In genomic region chr10:119405103-119405502, GRCm38 (mm10) we compare ENCODE assay signal across 21 mouse cellular contexts. TPM values are rescaled to one million over a fixed set of nuclear protein-coding genes. Genes with fewer than 3 reads are reported as not detected.
DNase-seq lines count a peak whose midpoint lies in the region; ATAC-seq and TF ChIP-seq lines count a peak whose summit lies in the region.
"Had no signal": no experiment of that assay in that cellular context is flagged by ENCODE, and none has a peak within 500 bp of the region (broad histone marks: within the 10 kb centered on the region; RNA-seq: fewer than 3 reads in every experiment).

No protein-coding gene starts in this region.

- no peak for ATAC-seq in embryonic facial prominence, embryonic 11.5 days (replicated peaks; ENCODE audit: insufficient number of reproducible peaks, low FRiP score, low TSS enrichment, low read depth)
- peak; percentile 42; the same call in 1 of the 2 replicates for ATAC-seq in limb, embryonic 12.5 days (ENCODE audit: insufficient number of reproducible peaks, insufficient read depth, low FRiP score, low TSS enrichment, low read depth)
- peak; percentile 61 for ATAC-seq in limb, embryonic 13.5 days (ENCODE audit: low FRiP score, low read depth)
- ATAC-seq: CD4-positive, CD25-positive, alpha-beta regulatory T cell, adult 4 months; forebrain, embryonic 13.5 days; forebrain, postnatal 0 days had no signal

- peak; percentile 29 for DNase-seq in embryonic facial prominence, embryonic 11.5 days (ENCODE audit: low spot score)
- no peak for DNase-seq in embryonic facial prominence, embryonic 10.5 days (ENCODE audit: low spot score)
- DNase-seq in limb, embryonic 10.5 days (ENCODE audit: low spot score), result no peak
- DNase-seq in left cerebral cortex, adult 2 months (ENCODE audit: extremely low spot score in 1 of 2, low spot score in 2 of 2), result no peak
- no peak for DNase-seq in layer of hippocampus, adult 18-20 months (ENCODE audit: low spot score in 2 of 2)
- DNase-seq: adrenal gland, postnatal 14 days; B cell, adult 2 months; cerebellum, adult 18-20 months; cerebellum, adult 9-11 months; cerebellum, postnatal 36 days; forebrain, postnatal 0 days; gastrocnemius, postnatal 14 days; heart, postnatal 36 days had no signal

- no peaks in the 10 kb centered on the region for H3K4me1 ChIP-seq in embryonic facial prominence, embryonic 11.5 days (ENCODE audit: control insufficient read depth, insufficient read depth, low read length)
- no peaks in the 10 kb centered on the region for H3K4me1 ChIP-seq in embryonic facial prominence, embryonic 10.5 days
- H3K4me1 ChIP-seq in limb, embryonic 12.5 days (replicated peaks), result no peaks in the 10 kb centered on the region
- no peaks in the 10 kb centered on the region; the same call in 1 of the 2 replicates for H3K4me1 ChIP-seq in limb, embryonic 10.5 days
- H3K4me1 ChIP-seq in limb, embryonic 13.5 days, result peaks cover 7% of the 10 kb centered on the region; the same call in 1 of the 2 replicates
- H3K4me1 ChIP-seq: hindbrain, embryonic 15.5 days had no signal

- H3K9ac ChIP-seq in embryonic facial prominence, embryonic 11.5 days (replicated peaks; ENCODE audit: low read length), result no peak overlapping the region
- H3K9ac ChIP-seq in limb, embryonic 12.5 days (replicated peaks), result no peak overlapping the region
- H3K9ac ChIP-seq in limb, embryonic 13.5 days, result no peak overlapping the region
- H3K9ac ChIP-seq: forebrain, embryonic 13.5 days; forebrain, postnatal 0 days; heart, embryonic 13.5 days; hindbrain, embryonic 15.5 days had no signal

- H3K4me3 ChIP-seq in embryonic facial prominence, embryonic 11.5 days (ENCODE audit: low read depth, low read length), result no peak overlapping the region
- H3K4me3 ChIP-seq in embryonic facial prominence, embryonic 10.5 days, result no peak overlapping the region
- no peak overlapping the region for H3K4me3 ChIP-seq in limb, embryonic 12.5 days (replicated peaks)
- no peak overlapping the region for H3K4me3 ChIP-seq in limb, embryonic 10.5 days
- H3K4me3 ChIP-seq in limb, embryonic 13.5 days, result no peak overlapping the region
- H3K4me3 ChIP-seq in left cerebral cortex, adult 2 months, result no peak overlapping the region
- H3K4me3 ChIP-seq: forebrain, embryonic 13.5 days; heart, embryonic 13.5 days; hindbrain, embryonic 15.5 days had no signal

- WGBS in embryonic facial prominence, embryonic 11.5 days, result 85% methylated on average over 9 of the region's 9 CpGs
- 92% methylated on average over 9 of the region's 9 CpGs for WGBS in embryonic facial prominence, embryonic 10.5 days
- whole genome bisulfite sequencing in limb, embryonic 12.5 days, result 92% methylated on average over 9 of the region's 9 CpGs
- 98% methylated on average over 9 of the region's 9 CpGs for WGBS in limb, embryonic 10.5 days
- WGBS in limb, embryonic 13.5 days, result 93% methylated on average over 9 of the region's 9 CpGs

- H3K9me3 ChIP-seq in embryonic facial prominence, embryonic 11.5 days (replicated peaks; ENCODE audit: control insufficient read depth, low read length), result no peaks in the 10 kb centered on the region
- no peaks in the 10 kb centered on the region for H3K9me3 ChIP-seq in embryonic facial prominence, embryonic 10.5 days
- no peaks in the 10 kb centered on the region for H3K9me3 ChIP-seq in limb, embryonic 12.5 days
- H3K9me3 ChIP-seq in limb, embryonic 10.5 days (replicated peaks), result no peaks in the 10 kb centered on the region
- no peaks in the 10 kb centered on the region for H3K9me3 ChIP-seq in limb, embryonic 13.5 days
- H3K9me3 ChIP-seq: forebrain, embryonic 13.5 days; heart, embryonic 13.5 days; hindbrain, embryonic 15.5 days had no signal

- TF ChIP-seq CTCF in left cerebral cortex, adult 2 months (IDR thresholded peaks at IDR 0.05), result no peak

- H3K27me3 ChIP-seq in embryonic facial prominence, embryonic 11.5 days (ENCODE audit: control insufficient read depth, insufficient read depth, low read length), result no peaks in the 10 kb centered on the region
- H3K27me3 ChIP-seq in embryonic facial prominence, embryonic 10.5 days (replicated peaks; ENCODE audit: low read depth, poor library complexity, severe bottlenecking), result no peaks in the 10 kb centered on the region
- H3K27me3 ChIP-seq in limb, embryonic 12.5 days, result no peaks in the 10 kb centered on the region
- no peaks in the 10 kb centered on the region for H3K27me3 ChIP-seq in limb, embryonic 10.5 days (ENCODE audit: low read depth, poor library complexity, severe bottlenecking)
- no peaks in the 10 kb centered on the region for H3K27me3 ChIP-seq in limb, embryonic 13.5 days
- H3K27me3 ChIP-seq: forebrain, embryonic 13.5 days; heart, embryonic 13.5 days; hindbrain, embryonic 15.5 days had no signal

- H3K4me2 ChIP-seq in embryonic facial prominence, embryonic 11.5 days (ENCODE audit: low read depth, low read length), result no peak overlapping the region
- H3K4me2 ChIP-seq in limb, embryonic 12.5 days, result no peak overlapping the region
- no peak overlapping the region for H3K4me2 ChIP-seq in limb, embryonic 13.5 days (replicated peaks)
- H3K4me2 ChIP-seq: forebrain, embryonic 13.5 days; heart, embryonic 13.5 days; hindbrain, embryonic 15.5 days had no signal

- no peak overlapping the region for H3K27ac ChIP-seq in embryonic facial prominence, embryonic 11.5 days (replicated peaks; ENCODE audit: low read depth, low read length)
- H3K27ac ChIP-seq in embryonic facial prominence, embryonic 10.5 days (replicated peaks), result no peak overlapping the region
- H3K27ac ChIP-seq in limb, embryonic 12.5 days, result no peak overlapping the region
- H3K27ac ChIP-seq in limb, embryonic 10.5 days, result no peak overlapping the region
- no peak overlapping the region for H3K27ac ChIP-seq in limb, embryonic 13.5 days
- H3K27ac ChIP-seq in left cerebral cortex, adult 2 months, result no peak overlapping the region
- H3K27ac ChIP-seq: forebrain, embryonic 13.5 days; heart, embryonic 13.5 days; hindbrain, embryonic 15.5 days had no signal

- intact Hi-C loops in left cerebral cortex, adult 2 months (cut with DNase I), result no loop called here

- H3K36me3 ChIP-seq in embryonic facial prominence, embryonic 11.5 days (replicated peaks; ENCODE audit: control insufficient read depth, insufficient read depth, low read depth, low read length), result no peaks in the 10 kb centered on the region
- H3K36me3 ChIP-seq in embryonic facial prominence, embryonic 10.5 days (replicated peaks), result no peaks in the 10 kb centered on the region
- H3K36me3 ChIP-seq in limb, embryonic 12.5 days, result no peaks in the 10 kb centered on the region
- H3K36me3 ChIP-seq in limb, embryonic 10.5 days, result no peaks in the 10 kb centered on the region
- no peaks in the 10 kb centered on the region for H3K36me3 ChIP-seq in limb, embryonic 13.5 days
- H3K36me3 ChIP-seq: G1E; heart, embryonic 13.5 days; hindbrain, embryonic 15.5 days had no signal

RNA-seq across cellular contexts. Expression of gene Grip1, which starts 48.5 kb away (rescaled TPM):
- polyA plus RNA-seq in embryonic facial prominence, embryonic 11.5 days (2014; fragmentation: Nextera tagmentation; extraction: Ambion mirVana), result 5.6 and 5.9 TPM in 2 replicates
- polyA plus RNA-seq in embryonic facial prominence, embryonic 10.5 days (2016; fragmentation: Nextera tagmentation; extraction: Ambion mirVana), result 3.8 and 4.3 TPM in 2 replicates
- 4.9 and 5.0 TPM in 2 replicates for polyA plus RNA-seq in limb, embryonic 12.5 days (2016; fragmentation: Nextera tagmentation; extraction: Ambion mirVana)
- polyA plus RNA-seq in limb, embryonic 10.5 days (2016; fragmentation: Nextera tagmentation; extraction: Ambion mirVana), result 2.0 and 2.8 TPM in 2 replicates
- 5.1 and 5.2 TPM in 2 replicates for polyA plus RNA-seq in limb, embryonic 13.5 days (2015; fragmentation: Nextera tagmentation; extraction: Ambion mirVana)
- 10 to 100 TPM; 20.3 to 22.2 TPM for total RNA-seq in left cerebral cortex, adult 2 months (2021)
- 10 to 100 TPM; 23.3 to 25.4 TPM for total RNA-seq in layer of hippocampus, adult 18-20 months (2021)
- total RNA-seq: gastrocnemius, adult 18-20 months had no signal
- polyA plus RNA-seq: CD4-positive, CD25-positive, alpha-beta regulatory T cell, adult 4 months; G1E had no signal
